Mouse (Mus musculus) CH12.LX (cell line): Measurements from ENCODE around the gene Zfp3.

Source experiments
- BHLHE40 ChIP-seq: IDR thresholded peaks from 2 replicates; pipeline ENCODE4 v1.6.1; 2011; ENCODE audit warnings: mild to moderate bottlenecking, low read depth, low read length, improper control_type of control experiment
- CTCF ChIP-seq, 2 experiments: IDR thresholded peaks in 1 of 2; conservative IDR thresholded peaks in 1 of 2; 2 replicates each; pipeline ENCODE4 v1.5.1; 2011 to 2012; ENCODE audit warnings: low read depth in 2 of 2, low read length in 2 of 2, improper control_type of control experiment in 1 of 2, inconsistent platforms in 1 of 2, mild to moderate bottlenecking in 1 of 2, moderate library complexity in 1 of 2
- EP300 ChIP-seq: IDR thresholded peaks from 2 replicates; pipeline ENCODE4 v1.6.1; 2011; ENCODE audit warnings: low read length, improper control_type of control experiment
- MAX ChIP-seq: IDR thresholded peaks from 2 replicates; pipeline ENCODE4 v1.6.1; 2011; ENCODE audit warnings: low read length, improper control_type of control experiment
- MEF2A ChIP-seq: IDR thresholded peaks from 2 replicates; pipeline ENCODE4 v1.6.1; 2014; ENCODE audit warnings: low read depth, mild to moderate bottlenecking, inconsistent platforms, low read length, improper control_type of control experiment, borderline replicate concordance
- NELFE ChIP-seq: IDR thresholded peaks from 2 replicates; pipeline ENCODE4 v1.6.1; 2011; ENCODE audit warnings: low read depth, low read length, improper control_type of control experiment
- POLR2A ChIP-seq: IDR thresholded peaks from 2 replicates; pipeline ENCODE4 v1.6.1; 2011; ENCODE audit warnings: low read depth, mild to moderate bottlenecking, improper control_type of control experiment, low read length

DNA sequence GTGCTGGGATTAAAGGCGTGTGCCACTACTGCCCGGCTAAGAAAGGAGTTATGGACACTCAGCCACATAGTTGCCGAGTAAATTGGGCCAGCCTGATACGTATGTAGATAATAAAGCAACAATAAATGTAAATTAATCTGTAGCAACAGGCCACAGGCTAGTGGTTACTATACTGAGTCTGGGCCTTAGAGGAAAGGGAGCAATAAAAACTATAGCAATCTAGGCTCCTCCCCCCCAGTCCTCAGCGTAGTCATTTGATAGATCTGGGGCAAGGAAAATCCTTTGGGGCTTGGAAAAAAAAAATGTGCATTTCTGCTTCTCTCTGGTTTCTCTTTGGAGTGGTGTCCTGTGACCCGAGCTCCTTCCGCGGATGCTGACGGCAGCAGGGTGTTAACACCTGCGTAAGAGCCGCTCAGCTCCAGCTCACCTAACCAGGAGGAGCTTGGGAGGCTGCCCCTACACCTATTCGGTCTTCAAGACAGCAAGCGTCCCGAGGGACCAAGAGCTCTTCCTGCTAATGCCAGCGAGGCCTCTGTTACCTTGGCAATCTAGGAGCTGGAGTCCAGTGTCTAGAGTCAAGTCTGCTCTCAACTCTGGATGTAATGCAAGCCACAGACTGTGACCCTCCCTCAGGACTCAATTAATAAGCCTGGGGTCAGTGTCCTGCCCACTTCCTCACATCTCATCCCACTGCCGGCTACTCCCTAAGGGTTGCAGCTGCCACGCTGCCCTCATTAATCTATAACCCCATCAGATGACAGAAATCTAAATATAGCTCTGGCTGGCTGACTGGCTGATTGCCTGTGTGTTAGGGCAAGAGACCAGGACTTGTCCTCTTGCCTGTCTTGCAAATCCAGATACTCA, 58.0 kb downstream of the Zfp3 start:
- TF ChIP-seq CTCF (conservative IDR thresholded peaks at IDR 0.05 in 1 of 2, IDR thresholded peaks at IDR 0.05 in 1 of 2; ENCODE audit: low read depth in 2 of 2, low read length in 2 of 2) (no peak), NELFE (no peak), POLR2A (no peak), EP300 (no peak), MAX (no peak), MEF2A (no peak), BHLHE40 (no peak)
